Mouse (Mus musculus) heart, postnatal 0 days (tissue): ENCODE data around the gene Hdc. TPM values are rescaled to one million over a fixed set of nuclear protein-coding genes. Genes with fewer than 3 reads are reported as not detected.

Experiments
- ATAC-seq: fragments of 200-750 bp; cut with Nextera tagmentation; 2 replicates; pipeline ENCODE4 v1.8.0; 2017; ENCODE audit warnings: low read depth, moderate number of reproducible peaks, moderate library complexity; ENCODE audit not compliant: insufficient read depth
- DNase-seq: peaks from one replicate; pipeline ENCODE4 v3.0.0-alpha.2; 2016; ENCODE audit warnings: low spot score
- H3K27ac ChIP-seq: fragments of 300-500 bp; sonication (generic); 2 replicates; pipeline ENCODE4 v1.5.1; 2014; ENCODE audit warnings: low read depth, mild to moderate bottlenecking
- H3K27me3 ChIP-seq: fragments of 300-500 bp; sonication (generic); 2 replicates; pipeline ENCODE4 v1.6.1; 2014; ENCODE audit warnings: low read length, mixed read lengths; ENCODE audit not compliant: control insufficient read depth, insufficient read depth
- H3K36me3 ChIP-seq: fragments of 300-500 bp; sonication (generic); replicated peaks from 2 replicates; pipeline ENCODE4 v1.6.1; 2014; ENCODE audit warnings: low read length, mixed read lengths; ENCODE audit not compliant: control insufficient read depth, insufficient read depth
- H3K4me1 ChIP-seq: fragments of 300-500 bp; sonication (generic); 2 replicates; pipeline ENCODE4 v1.6.1; 2014; ENCODE audit warnings: antibody characterized with exemption; ENCODE audit not compliant: control insufficient read depth, insufficient read depth
- H3K4me2 ChIP-seq: fragments of 300-500 bp; sonication (generic); 2 replicates; pipeline ENCODE4 v1.6.1; 2014; ENCODE audit warnings: low read depth, mild to moderate bottlenecking, low read length, moderate library complexity
- H3K4me3 ChIP-seq: fragments of 300-500 bp; sonication (generic); 2 replicates; pipeline ENCODE4 v1.5.1; 2014; ENCODE audit warnings: low read depth, low read length
- H3K9ac ChIP-seq: fragments of 300-500 bp; sonication (generic); replicated peaks from 2 replicates; pipeline ENCODE4 v1.6.1; 2014; ENCODE audit warnings: low read depth, low read length, mixed read lengths
- H3K9me3 ChIP-seq: fragments of 300-500 bp; sonication (generic); replicated peaks from 2 replicates; pipeline ENCODE4 v1.6.1; 2016; ENCODE audit warnings: low read length; ENCODE audit not compliant: control insufficient read depth
- CTCF ChIP-seq: IDR thresholded peaks from 2 replicates; pipeline ENCODE4 v1.5.1; 2016; ENCODE audit warnings: antibody characterized with exemption, control low read depth, low read depth
- EP300 ChIP-seq: IDR thresholded peaks from 2 replicates; pipeline ENCODE4 v1.6.1; 2016; ENCODE audit warnings: antibody characterized with exemption, low read depth
- WGBS: fragments of 180-500 bp; shearing (Covaris S2); extraction: QIAGEN DNeasy Blood & Tissue Kit; methylation state at CpG from one replicate; pipeline ENCODE4 v1.1.7; 2014; 5-methylcytosine and 5-hydroxymethylcytosine counted together
- polyA plus RNA-seq: library from polyadenylated mRNA; unstranded; fragments of >200 nt; fragmentation: Nextera tagmentation; extraction: Ambion mirVana; gene quantifications from 2 replicates; pipeline ENCODE4 v1.2.1, GENCODE M21; 2015
- total RNA-seq: library from RNA; depleted of rRNA; stranded (reverse); fragments of >200 nt; gene quantifications from 2 replicates; pipeline ENCODE4 v1.2.3, GENCODE M21; 2014; ENCODE audit warnings: low replicate concordance; rRNA removed

Gene Hdc
- total RNA-seq, result 11.2 and 14.0 TPM in 2 replicates
- polyA plus RNA-seq, result 7.2 and 8.4 TPM in 2 replicates

DNA sequence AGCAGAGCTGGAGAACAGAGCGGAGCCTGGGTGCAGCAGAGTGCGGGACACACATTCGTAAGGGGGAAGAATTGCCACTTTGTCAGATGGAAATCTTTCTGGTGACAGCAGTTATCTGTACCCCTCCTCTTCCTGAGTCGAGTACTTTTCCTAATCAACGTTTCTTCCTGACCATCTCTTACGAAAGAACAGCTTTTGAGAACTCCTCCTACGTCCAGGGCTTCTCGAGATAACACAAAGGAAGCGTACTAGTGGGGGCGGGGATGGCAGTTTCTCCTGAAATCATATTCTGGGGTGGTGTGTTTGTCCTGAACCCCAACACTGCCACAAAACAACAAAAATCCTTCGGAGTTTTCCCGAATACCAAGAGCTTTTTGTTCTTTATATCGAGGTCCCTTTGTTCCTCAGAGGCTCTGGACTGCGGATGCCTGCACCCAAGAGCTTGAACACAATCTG lies at the start of gene Hdc:
Gene Hdc, minus strand, starts transcription at position 51 of the 456 bp plus-strand sequence.
- Histone ChIP-seq H3K9me3 (no peaks in the 10 kb centered on the region), H3K9ac (peak within 1 kb of the TSS; percentile 25), H3K4me1 (peaks cover 13% of the 10 kb centered on the region; the same call in 1 of the 2 replicates), H3K36me3 (no peaks in the 10 kb centered on the region), H3K4me3 (no peak within 1 kb of the TSS), H3K27ac (peak within 1 kb of the TSS; percentile 67), H3K4me2 (peak within 1 kb of the TSS; percentile 46), H3K27me3 (no peaks in the 10 kb centered on the region)
- ATAC-seq (0 out of 2 replicates have a peak, but pooled peaks have one; percentile 22), DNase-seq (peak; percentile 48)
- WGBS, result 29% methylated on average over 14 of the region's 14 CpGs
- no peak for TF ChIP-seq CTCF
- TF ChIP-seq EP300, result no peak

DNA sequence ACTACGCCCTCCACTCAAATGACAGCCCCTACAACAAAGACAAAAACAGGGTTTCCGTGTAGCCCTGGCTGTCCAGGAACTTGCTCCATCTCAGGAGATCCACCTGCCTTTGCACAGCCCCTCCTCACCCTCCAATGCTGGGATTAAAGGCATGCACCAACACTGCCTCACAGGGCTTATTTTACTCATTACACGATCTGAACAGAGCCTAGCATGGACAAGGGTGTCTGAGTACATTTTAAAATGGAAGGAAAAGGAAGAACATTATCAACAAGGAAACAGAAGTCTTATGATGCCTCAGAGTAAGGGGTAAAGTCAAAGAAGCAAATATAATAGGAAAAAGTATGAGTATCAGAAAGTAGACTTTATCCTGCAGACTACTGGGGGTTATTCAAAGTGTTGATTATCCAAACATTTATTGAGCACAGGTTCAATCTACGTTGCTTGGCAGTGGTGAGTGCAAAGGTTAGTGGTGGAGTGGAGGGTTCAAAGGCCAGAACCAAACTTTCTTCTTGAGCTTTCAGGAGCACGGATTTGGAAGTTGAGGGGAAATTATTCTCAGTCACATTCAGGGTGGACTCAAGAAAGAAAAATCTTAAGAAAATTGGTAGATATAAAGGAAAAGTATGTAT lies 49.6 kb upstream of the Hdc start:
- 86% methylated on average over 5 of the region's 5 CpGs for WGBS
- no peaks in the 10 kb centered on the region for H3K27me3 ChIP-seq

DNA sequence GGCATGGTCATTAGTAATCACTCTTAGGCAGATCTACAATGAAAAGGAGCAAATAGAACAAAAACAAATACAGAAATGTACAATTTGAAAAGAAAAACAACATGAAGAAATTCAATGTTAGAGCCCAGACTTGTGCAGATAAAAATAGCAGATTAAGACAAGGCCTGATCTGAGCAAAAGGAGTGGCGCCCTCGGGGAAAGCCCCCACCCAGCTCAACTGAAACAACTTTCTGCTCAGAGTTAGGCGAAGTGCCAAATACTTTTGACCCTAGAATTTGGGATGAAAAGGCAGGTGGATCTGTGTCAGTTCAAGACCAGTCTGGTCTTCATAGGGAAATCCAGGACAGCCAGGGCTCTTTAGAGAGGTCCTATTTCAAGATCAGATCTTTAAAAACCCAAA lies 46.9 kb upstream of the Hdc start:
- 80% methylated on average over 3 of the region's 3 CpGs for WGBS
- no peaks in the 10 kb centered on the region for H3K9me3 ChIP-seq
- ATAC-seq (no peak), DNase-seq (no peak)
- H3K27me3 ChIP-seq, result no peaks in the 10 kb centered on the region
- no peak overlapping the region for H3K9ac ChIP-seq
- no peaks in the 10 kb centered on the region for H3K36me3 ChIP-seq
- TF ChIP-seq EP300 (no peak), CTCF (no peak)
- no peak overlapping the region for H3K27ac ChIP-seq
- no peaks in the 10 kb centered on the region for H3K4me1 ChIP-seq
- no peak overlapping the region for H3K4me3 ChIP-seq
- no peak overlapping the region for H3K4me2 ChIP-seq

More for the DNA sequence above, 49.6 kb upstream of the Hdc start:
- no peak for ATAC-seq
- no peaks in the 10 kb centered on the region for H3K9me3 ChIP-seq
- TF ChIP-seq CTCF, result no peak
- no peak for TF ChIP-seq EP300
- H3K4me1 ChIP-seq, result peaks cover 17% of the 10 kb centered on the region
- no peaks in the 10 kb centered on the region for H3K36me3 ChIP-seq
- DNase-seq, result no peak
- H3K9ac ChIP-seq, result no peak overlapping the region
- H3K27ac ChIP-seq, result no peak overlapping the region
- no peak overlapping the region for H3K4me3 ChIP-seq
- H3K4me2 ChIP-seq, result no peak overlapping the region

DNA sequence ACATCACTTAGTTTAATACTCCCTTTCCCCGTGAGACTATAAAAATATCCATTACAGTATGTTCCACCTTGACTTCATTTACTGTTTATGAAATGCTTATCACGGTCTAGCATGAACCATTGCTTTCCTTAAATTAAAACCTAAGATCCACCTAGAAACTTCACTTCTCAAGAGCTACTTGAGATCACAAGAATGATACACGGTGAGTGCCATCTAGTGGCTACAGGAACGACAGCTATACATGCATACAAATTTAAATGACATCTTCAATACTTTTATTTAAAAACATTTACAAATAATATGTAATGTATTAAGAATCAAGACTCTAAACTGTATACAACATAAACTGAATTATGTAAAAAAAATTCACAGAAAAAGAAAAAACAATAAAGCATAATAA lies 44.4 kb upstream of the Hdc start:
- H3K4me3 ChIP-seq, result no peak overlapping the region
- peak; percentile 55 for DNase-seq
- no peak overlapping the region for H3K27ac ChIP-seq
- H3K4me1 ChIP-seq, result no peaks in the 10 kb centered on the region
- H3K4me2 ChIP-seq, result no peak overlapping the region
- TF ChIP-seq EP300, result no peak
- peak; percentile 66 for TF ChIP-seq CTCF
- H3K9me3 ChIP-seq, result no peaks in the 10 kb centered on the region
- no peak overlapping the region for H3K9ac ChIP-seq
- 47% methylated on average over 4 of the region's 4 CpGs for WGBS
- no peak for ATAC-seq
- no peaks in the 10 kb centered on the region for H3K36me3 ChIP-seq
- no peaks in the 10 kb centered on the region for H3K27me3 ChIP-seq

DNA sequence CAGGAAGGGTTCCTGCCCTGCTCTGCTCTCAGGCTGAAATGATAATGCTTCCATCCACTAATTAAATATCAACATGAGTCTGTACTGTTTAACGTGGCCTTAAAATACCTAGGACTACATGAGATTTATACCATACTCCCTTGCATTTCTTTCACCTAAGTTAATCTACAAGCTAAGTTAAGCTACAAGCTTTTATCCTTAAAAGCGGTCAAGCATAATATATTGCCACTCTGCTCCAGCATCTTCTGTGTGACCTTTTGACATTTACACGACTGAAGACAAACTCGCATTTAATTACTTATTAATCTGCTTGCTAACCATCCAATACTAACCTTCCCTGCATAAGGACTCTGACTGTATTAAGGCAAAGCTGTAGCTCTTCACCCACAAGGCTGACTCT lies 33.8 kb upstream of the Hdc start:
- no peak for ATAC-seq
- no peak for DNase-seq
- H3K27ac ChIP-seq, result no peak overlapping the region
- H3K9ac ChIP-seq, result no peak overlapping the region
- H3K4me2 ChIP-seq, result no peak overlapping the region
- 88% methylated on average over 4 of the region's 4 CpGs for WGBS
- no peaks in the 10 kb centered on the region for H3K9me3 ChIP-seq
- no peak overlapping the region for H3K4me3 ChIP-seq
- no peak for TF ChIP-seq CTCF
- TF ChIP-seq EP300, result no peak
- H3K4me1 ChIP-seq, result no peaks in the 10 kb centered on the region
- no peaks in the 10 kb centered on the region for H3K27me3 ChIP-seq
- peaks cover 51% of the 10 kb centered on the region for H3K36me3 ChIP-seq

DNA sequence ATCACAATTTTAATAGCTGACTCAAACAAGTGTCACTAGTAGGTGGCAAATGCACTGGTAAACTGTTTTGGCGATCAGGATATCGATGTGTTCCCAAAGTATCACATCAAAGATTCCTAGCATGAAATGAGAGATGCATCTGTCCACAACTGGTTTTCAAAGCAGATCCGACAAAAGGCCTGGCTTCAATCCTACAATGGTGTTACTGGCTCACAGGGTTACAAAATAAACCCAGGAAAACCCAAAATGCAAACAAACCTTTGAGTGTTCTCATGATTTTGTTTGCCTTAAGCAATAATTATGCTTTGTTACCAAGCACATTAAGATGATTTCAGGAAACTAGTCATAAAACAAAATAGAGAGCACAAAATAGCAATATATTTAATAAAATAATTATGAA lies 28.7 kb upstream of the Hdc start:
- no peak overlapping the region for H3K4me3 ChIP-seq
- 96% methylated on average over 3 of the region's 3 CpGs for WGBS
- H3K9me3 ChIP-seq, result no peaks in the 10 kb centered on the region
- DNase-seq (no peak), ATAC-seq (no peak)
- H3K4me1 ChIP-seq, result no peaks in the 10 kb centered on the region
- no peak overlapping the region for H3K27ac ChIP-seq
- H3K9ac ChIP-seq, result no peak overlapping the region
- H3K36me3 ChIP-seq, result peaks cover 75% of the 10 kb centered on the region
- H3K4me2 ChIP-seq, result no peak overlapping the region
- TF ChIP-seq CTCF (no peak), EP300 (no peak)
- no peaks in the 10 kb centered on the region for H3K27me3 ChIP-seq
